Mouse (Mus musculus) monocyte, adult 5-6 weeks (primary cell): ENCODE data around the gene Rgs12. TPM values are rescaled to one million over a fixed set of nuclear protein-coding genes. Genes with fewer than 3 reads are reported as not detected.

Experiments
- ATAC-seq: fragments of 153-309, 156-312 bp; replicated peaks from 2 replicates; pipeline ENCODE4 v1.8.0; 2017; ENCODE audit warnings: mild to moderate bottlenecking; ENCODE audit not compliant: low TSS enrichment, insufficient number of reproducible peaks, severe bottlenecking, poor library complexity, low FRiP score
- total RNA-seq: library from RNA; stranded (forward); fragments of 200-1000, 200-491, 200-594 nt; gene quantifications from 3 replicates; pipeline ENCODE4 v1.2.3, GENCODE M21; 2017

The Rgs12 gene
- 1.5 to 7.6 TPM (median 5.7 TPM) in 3 replicates for total RNA-seq

- peak; percentile 64 for ATAC-seq
Observed at GRCm38 (mm10) chr5:34948861-34949760, at the start of gene Rgs12. Gene Rgs12, plus strand, starts transcription at chr5:34949445.

GRCm38 (mm10) chr5:34899787-34900469 is 49.3 kb upstream of the Rgs12 start:
- ATAC-seq = no peak

GRCm38 (mm10) chr5:34902371-34902770 is 46.9 kb upstream of the Rgs12 start:
- no peak for ATAC-seq

GRCm38 (mm10) chr5:34902811-34903385 is 46.3 kb upstream of the Rgs12 start:
- no peak for ATAC-seq

GRCm38 (mm10) chr5:34904412-34904811 is 44.8 kb upstream of the Rgs12 start:
- no peak for ATAC-seq

GRCm38 (mm10) chr5:34907230-34907629 is 42.0 kb upstream of the Rgs12 start:
- ATAC-seq = no peak

GRCm38 (mm10) chr5:34907910-34908725 is 41.1 kb upstream of the Rgs12 start, which contains the start of gene Msantd1:
Gene Msantd1, plus strand, starts transcription at chr5:34908012.
- ATAC-seq = 0 out of 2 replicates have a peak, but pooled peaks have one; percentile 23

- no peak for ATAC-seq
Observed at GRCm38 (mm10) chr5:34908726-34909633, 40.3 kb upstream of the Rgs12 start.

GRCm38 (mm10) chr5:34909634-34910503 is 39.4 kb upstream of the Rgs12 start:
- no peak for ATAC-seq

GRCm38 (mm10) chr5:34910504-34910815 is 38.8 kb upstream of the Rgs12 start:
- no peak for ATAC-seq

- ATAC-seq = peak; percentile 34; the same call in 1 of the 2 replicates
Observed at GRCm38 (mm10) chr5:34915801-34916200, 33.4 kb upstream of the Rgs12 start.

GRCm38 (mm10) chr5:34917234-34917655 is 32.0 kb upstream of the Rgs12 start:
- no peak for ATAC-seq

GRCm38 (mm10) chr5:34918785-34919184 is 30.5 kb upstream of the Rgs12 start:
- ATAC-seq = no peak

- no peak for ATAC-seq
Observed at GRCm38 (mm10) chr5:34922531-34922930, 26.7 kb upstream of the Rgs12 start.

- no peak for ATAC-seq
Observed at GRCm38 (mm10) chr5:34923920-34924319, 25.3 kb upstream of the Rgs12 start.

- ATAC-seq = no peak
Observed at GRCm38 (mm10) chr5:34924519-34924918, 24.7 kb upstream of the Rgs12 start.

- ATAC-seq = no peak
Observed at GRCm38 (mm10) chr5:34927648-34928047, 21.6 kb upstream of the Rgs12 start.
